ENCODE assay signal across 9 mouse cellular contexts in the genomic region with DNA sequence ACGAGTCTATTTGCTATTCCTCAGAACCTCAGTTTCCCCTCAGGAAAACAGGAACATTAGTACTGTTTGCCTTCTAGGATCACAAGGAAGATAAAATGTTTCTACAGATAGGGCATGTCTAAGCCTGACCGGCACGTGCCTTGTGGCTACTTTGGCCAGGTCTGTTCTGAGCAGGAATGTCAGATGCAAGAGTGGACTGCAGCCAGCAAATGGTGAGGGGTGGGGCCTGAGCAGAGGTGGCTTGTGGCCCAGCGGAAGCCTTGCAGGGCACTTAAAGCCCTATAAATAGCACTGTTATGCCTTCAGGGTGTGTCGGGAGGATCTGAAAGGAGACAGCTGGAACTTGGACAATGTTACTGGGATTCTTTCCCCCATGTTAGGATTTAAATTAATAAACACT. TPM values are rescaled to one million over a fixed set of nuclear protein-coding genes. Genes with fewer than 3 reads are reported as not detected.
DNase-seq lines count a peak whose midpoint lies in the region; ATAC-seq lines count a peak whose summit lies in the region.
"Had no signal": no experiment of that assay in that cellular context is flagged by ENCODE, and none has a peak within 500 bp of the region (broad histone marks: within the 10 kb centered on the region; RNA-seq: fewer than 3 reads in every experiment).

No protein-coding gene starts in this region.

- H3K27me3 ChIP-seq in heart, embryonic 14.5 days (ENCODE audit: control insufficient read depth, insufficient read depth, low read length): peaks cover 52% of the 10 kb centered on the region

- ATAC-seq in heart, embryonic 14.5 days (ENCODE audit: insufficient number of reproducible peaks, insufficient read depth, low FRiP score, low read depth): peak; percentile 59

- peaks cover 24 to 42% of the 10 kb centered on the region in 2 experiments for H3K4me1 ChIP-seq in heart, embryonic 14.5 days (ENCODE audit: control insufficient read depth in 2 of 2, insufficient read depth in 2 of 2, low read length in 2 of 2)

- WGBS in heart, embryonic 14.5 days: 1% methylated on average over 5 of the region's 5 CpGs

- no peaks in the 10 kb centered on the region for H3K9me3 ChIP-seq in heart, embryonic 14.5 days (ENCODE audit: control insufficient read depth, low read length)

- peak overlapping the region; percentile 48 for H3K4me2 ChIP-seq in heart, embryonic 14.5 days (ENCODE audit: low read length)

- peak overlapping the region; percentile 81 to 83 for H3K27ac ChIP-seq in heart, embryonic 14.5 days (replicated peaks in 1 of 2; ENCODE audit: control insufficient read depth in 1 of 2, insufficient read depth in 1 of 2, low read depth in 2 of 2, low read length in 2 of 2)
- H3K27ac ChIP-seq: liver, embryonic 14.5 days had no signal

- no peak overlapping the region for H3K4me3 ChIP-seq in heart, embryonic 14.5 days (ENCODE audit: control insufficient read depth in 1 of 2, insufficient read depth in 1 of 2, low read depth in 1 of 2, low read length in 2 of 2)

- H3K9ac ChIP-seq in heart, embryonic 14.5 days (ENCODE audit: low read length): no peak overlapping the region
- H3K9ac ChIP-seq: liver, embryonic 14.5 days had no signal

- no peaks in the 10 kb centered on the region for H3K36me3 ChIP-seq in heart, embryonic 14.5 days (ENCODE audit: control insufficient read depth, insufficient read depth, low read length)

- peak; percentile 59 to 74 for DNase-seq in urinary bladder, adult 18-20 months (ENCODE audit: low spot score in 2 of 2)
- DNase-seq in urinary bladder, postnatal 10 days (ENCODE audit: low spot score): no peak
- peak; percentile 88 for DNase-seq in kidney, postnatal 14 days
- DNase-seq in urinary bladder, postnatal 36 days (ENCODE audit: low spot score in 2 of 2): peak; percentile 57 to 75
- DNase-seq in spleen, postnatal 10 days (ENCODE audit: low spot score in 2 of 2): no peak
- DNase-seq in thymus, postnatal 4 days: no peak
- no peak for DNase-seq in spleen, postnatal 36 days (ENCODE audit: low spot score in 2 of 2)

RNA-seq across cellular contexts. Expression of a gene that starts 1.8 kb away (rescaled TPM):
- 0.13 and 1.2 TPM in 2 replicates for polyA plus RNA-seq in heart, embryonic 14.5 days (2014; fragmentation: Nextera tagmentation; extraction: Ambion mirVana)

RNA-seq across cellular contexts. Expression of a gene that starts 11.1 kb away (rescaled TPM):
- 0.16 and 0.20 TPM in 2 replicates for polyA plus RNA-seq in heart, embryonic 14.5 days (2014; fragmentation: Nextera tagmentation; extraction: Ambion mirVana)
- polyA plus RNA-seq: liver, embryonic 14.5 days had no signal

RNA-seq across cellular contexts. Expression of a gene that starts 19.3 kb away (rescaled TPM):
- polyA plus RNA-seq in heart, embryonic 14.5 days (2014; fragmentation: Nextera tagmentation; extraction: Ambion mirVana): 6.1 and 6.3 TPM in 2 replicates

RNA-seq across cellular contexts. Expression of a gene that starts 21.7 kb away (rescaled TPM):
- polyA plus RNA-seq in heart, embryonic 14.5 days (2014; fragmentation: Nextera tagmentation; extraction: Ambion mirVana): not detected in 2 replicates
- polyA plus RNA-seq: liver, embryonic 14.5 days had no signal

RNA-seq across cellular contexts. Expression of a gene that starts 21.8 kb away (rescaled TPM):
- 0.69 and 0.80 TPM in 2 replicates for polyA plus RNA-seq in heart, embryonic 14.5 days (2014; fragmentation: Nextera tagmentation; extraction: Ambion mirVana)

Comparison
In these comparisons a context has a peak if more than half of its experiments do, and no peak if none do; other contexts are left out.
1. DNase-seq: peak in urinary bladder, adult 18-20 months (2 of 2), kidney, postnatal 14 days (single experiment) and urinary bladder, postnatal 36 days (2 of 2); none in urinary bladder, postnatal 10 days (single experiment), spleen, postnatal 10 days (0 of 2), thymus, postnatal 4 days (single experiment) and spleen, postnatal 36 days (0 of 2).